Mouse (Mus musculus) liver, postnatal 0 days (tissue): Measurements from ENCODE around the gene Arid3b. TPM values are rescaled to one million over a fixed set of nuclear protein-coding genes. Genes with fewer than 3 reads are reported as not detected.

ENCODE experiments used
- ATAC-seq: fragments of 200-750 bp; cut with Nextera tagmentation; 2 replicates; pipeline ENCODE4 v1.8.0; 2017; ENCODE audit warnings: mild to moderate bottlenecking, moderate library complexity
- DNase-seq: peaks from one replicate; pipeline ENCODE4 v3.0.0-alpha.2; 2016
- H3K27ac ChIP-seq: fragments of 300-500 bp; sonication (generic); 2 replicates; pipeline ENCODE4 v1.5.1; 2014; ENCODE audit warnings: antibody characterized with exemption, moderate library complexity, mild to moderate bottlenecking, low read depth
- H3K27me3 ChIP-seq: fragments of 300-500 bp; sonication (generic); 2 replicates; pipeline ENCODE4 v1.6.1; 2014; ENCODE audit warnings: low read length, control low read depth, mixed read lengths; ENCODE audit not compliant: insufficient read depth
- H3K36me3 ChIP-seq: fragments of 300-500 bp; sonication (generic); replicated peaks from 2 replicates; pipeline ENCODE4 v1.6.1; 2014; ENCODE audit warnings: mild to moderate bottlenecking, control low read depth, low read length, moderate library complexity, mixed read lengths; ENCODE audit not compliant: insufficient read depth
- H3K4me1 ChIP-seq: fragments of 300-500 bp; sonication (generic); 2 replicates; pipeline ENCODE4 v1.6.1; 2014; ENCODE audit warnings: antibody characterized with exemption, mild to moderate bottlenecking, control low read depth; ENCODE audit not compliant: insufficient read depth
- H3K4me2 ChIP-seq: fragments of 300-500 bp; sonication (generic); 2 replicates; pipeline ENCODE4 v1.6.1; 2014; ENCODE audit warnings: low read depth, mild to moderate bottlenecking, low read length, moderate library complexity, mixed read lengths
- H3K4me3 ChIP-seq: fragments of 300-500 bp; sonication (generic); 2 replicates; pipeline ENCODE4 v1.5.1; 2014; ENCODE audit warnings: low read depth, low read length
- H3K9ac ChIP-seq: fragments of 300-500 bp; sonication (generic); replicated peaks from 2 replicates; pipeline ENCODE4 v1.6.1; 2014; ENCODE audit warnings: mild to moderate bottlenecking, moderate library complexity
- H3K9me3 ChIP-seq: fragments of 300-500 bp; sonication (generic); 2 replicates; pipeline ENCODE4 v1.6.1; 2016; ENCODE audit warnings: mild to moderate bottlenecking, control low read depth, low read length, mixed read lengths
- CTCF ChIP-seq: sonication (generic); IDR thresholded peaks from 2 replicates; pipeline ENCODE4 v1.5.1; 2016; ENCODE audit warnings: antibody characterized with exemption, low read depth
- EP300 ChIP-seq: IDR thresholded peaks from 2 replicates; pipeline ENCODE4 v1.6.1; 2016; ENCODE audit warnings: antibody characterized with exemption, low read depth, mild to moderate bottlenecking
- WGBS: fragments of 180-500 bp; shearing (Covaris S2); extraction: QIAGEN DNeasy Blood & Tissue Kit; methylation state at CpG from one replicate; pipeline ENCODE4 v1.1.7; 2014; ENCODE audit not compliant: insufficient replicate concordance; 5-methylcytosine and 5-hydroxymethylcytosine counted together
- polyA plus RNA-seq: library from polyadenylated mRNA; unstranded; fragments of >200 nt; fragmentation: Nextera tagmentation; extraction: Ambion mirVana; gene quantifications from 2 replicates; pipeline ENCODE4 v1.2.1, GENCODE M21; 2015

Arid3b gene
- polyA plus RNA-seq, 1 experiment from 2014 or later, result 4.7 TPM

- TF ChIP-seq EP300 (no peak), CTCF (no peak)
- no peak overlapping the region for H3K9ac ChIP-seq
- WGBS, result 44% methylated on average over 2 of the region's 2 CpGs
- no peaks in the 10 kb centered on the region for H3K36me3 ChIP-seq
- DNase-seq (no peak), ATAC-seq (peak; percentile 72; the same call in 1 of the 2 replicates)
- H3K9me3 ChIP-seq, result no peaks in the 10 kb centered on the region
- H3K4me1 ChIP-seq, result no peaks in the 10 kb centered on the region; the same call in 1 of the 2 replicates
- H3K4me2 ChIP-seq, result no peak overlapping the region
- H3K4me3 ChIP-seq, result no peak overlapping the region
- no peak overlapping the region for H3K27ac ChIP-seq
- no peaks in the 10 kb centered on the region for H3K27me3 ChIP-seq
Measured at GRCm38 (mm10) chr9:57870273-57870816, 33.8 kb upstream of the Arid3b start.

- no peak overlapping the region for H3K4me3 ChIP-seq
- H3K4me2 ChIP-seq, result no peak overlapping the region
- H3K4me1 ChIP-seq, result no peaks in the 10 kb centered on the region; the same call in 1 of the 2 replicates
- TF ChIP-seq EP300 (no peak), CTCF (no peak)
- WGBS, result 69% methylated on average over 6 of the region's 6 CpGs
- no peak overlapping the region for H3K9ac ChIP-seq
- no peak overlapping the region for H3K27ac ChIP-seq
- no peaks in the 10 kb centered on the region for H3K27me3 ChIP-seq
- DNase-seq, result no peak
- ATAC-seq, result no peak
- H3K9me3 ChIP-seq, result no peaks in the 10 kb centered on the region
- H3K36me3 ChIP-seq, result no peaks in the 10 kb centered on the region
Measured at GRCm38 (mm10) chr9:57868767-57869166, 32.2 kb upstream of the Arid3b start.

GRCm38 (mm10) chr9:57867880-57868279 lies 31.3 kb upstream of the Arid3b start:
- no peak overlapping the region for H3K4me3 ChIP-seq
- no peak for TF ChIP-seq EP300
- TF ChIP-seq CTCF, result no peak
- no peaks in the 10 kb centered on the region for H3K9me3 ChIP-seq
- H3K27me3 ChIP-seq, result no peaks in the 10 kb centered on the region
- no peaks in the 10 kb centered on the region for H3K4me1 ChIP-seq
- no peaks in the 10 kb centered on the region for H3K36me3 ChIP-seq
- DNase-seq (no peak), ATAC-seq (no peak)
- WGBS, result 90% methylated on average over 5 of the region's 5 CpGs
- H3K27ac ChIP-seq, result no peak overlapping the region
- no peak overlapping the region for H3K9ac ChIP-seq
- no peak overlapping the region for H3K4me2 ChIP-seq

GRCm38 (mm10) chr9:57867236-57867635 lies 30.6 kb upstream of the Arid3b start:
- no peak overlapping the region for H3K9ac ChIP-seq
- no peak overlapping the region for H3K4me3 ChIP-seq
- no peaks in the 10 kb centered on the region for H3K9me3 ChIP-seq
- WGBS, result 84% methylated on average over 4 of the region's 4 CpGs
- TF ChIP-seq EP300 (no peak), CTCF (no peak)
- no peaks in the 10 kb centered on the region for H3K27me3 ChIP-seq
- ATAC-seq (no peak), DNase-seq (no peak)
- no peaks in the 10 kb centered on the region for H3K36me3 ChIP-seq
- H3K4me2 ChIP-seq, result no peak overlapping the region
- H3K4me1 ChIP-seq, result no peaks in the 10 kb centered on the region
- no peak overlapping the region for H3K27ac ChIP-seq

GRCm38 (mm10) chr9:57866530-57866929 lies 29.9 kb upstream of the Arid3b start:
- no peak overlapping the region for H3K27ac ChIP-seq
- 66% methylated on average over 7 of the region's 7 CpGs for WGBS
- no peaks in the 10 kb centered on the region for H3K36me3 ChIP-seq
- no peak for TF ChIP-seq EP300
- no peak for TF ChIP-seq CTCF
- no peaks in the 10 kb centered on the region for H3K27me3 ChIP-seq
- H3K4me3 ChIP-seq, result no peak overlapping the region
- H3K4me1 ChIP-seq, result no peaks in the 10 kb centered on the region
- DNase-seq (no peak), ATAC-seq (no peak)
- H3K4me2 ChIP-seq, result no peak overlapping the region
- no peaks in the 10 kb centered on the region for H3K9me3 ChIP-seq
- no peak overlapping the region for H3K9ac ChIP-seq

- no peaks in the 10 kb centered on the region for H3K9me3 ChIP-seq
- no peak overlapping the region for H3K27ac ChIP-seq
- no peak for TF ChIP-seq EP300
- TF ChIP-seq CTCF, result no peak
- no peak overlapping the region for H3K4me3 ChIP-seq
- ATAC-seq (no peak), DNase-seq (no peak)
- no peaks in the 10 kb centered on the region for H3K36me3 ChIP-seq
- no peaks in the 10 kb centered on the region for H3K4me1 ChIP-seq
- H3K27me3 ChIP-seq, result 0 out of 2 replicates have a peak, but pooled peaks cover 2% of the 10 kb centered on the region
- no peak overlapping the region for H3K9ac ChIP-seq
- H3K4me2 ChIP-seq, result no peak overlapping the region
Measured at GRCm38 (mm10) chr9:57864336-57864735, 27.7 kb upstream of the Arid3b start.

GRCm38 (mm10) chr9:57861951-57862471 lies 25.4 kb upstream of the Arid3b start:
- no peaks in the 10 kb centered on the region for H3K9me3 ChIP-seq
- H3K27ac ChIP-seq, result no peak overlapping the region
- 0 out of 2 replicates have a peak, but pooled peaks cover 2% of the 10 kb centered on the region for H3K27me3 ChIP-seq
- no peak overlapping the region for H3K4me2 ChIP-seq
- DNase-seq, result peak; percentile 61
- no peaks in the 10 kb centered on the region for H3K36me3 ChIP-seq
- H3K4me1 ChIP-seq, result no peaks in the 10 kb centered on the region
- no peak overlapping the region for H3K9ac ChIP-seq
- peak; percentile 43; the same call in 1 of the 2 replicates for ATAC-seq
- WGBS, result 44% methylated on average over 9 of the region's 9 CpGs
- no peak overlapping the region for H3K4me3 ChIP-seq
- TF ChIP-seq EP300 (no peak), CTCF (peak; percentile 82)
